Mouse (Mus musculus): Measurements from ENCODE around the gene Otulin. TPM values are rescaled to one million over a fixed set of nuclear protein-coding genes. Genes with fewer than 3 reads are reported as not detected.

The Otulin gene
- total and polyA plus RNA-seq, 2 experiments from 2014 or later = 15.9 to 25.4 TPM

GRCm38 (mm10) chr15:27536186-27536585, 94.3 kb downstream of the Otulin start:
- Histone ChIP-seq H3K4me2 (ENCODE audit: low read depth, low read length) (no peak overlapping the region), H3K9me3 (ENCODE audit: low read length) (no peaks in the 10 kb centered on the region), H3K4me1 (ENCODE audit: insufficient read depth, low read length) (0 out of 2 replicates have a peak, but pooled peaks cover 3% of the 10 kb centered on the region), H3K27me3 (ENCODE audit: insufficient read depth, low read length) (no peaks in the 10 kb centered on the region), H3K36me3 (ENCODE audit: insufficient read depth, low read length) (no peaks in the 10 kb centered on the region), H3K9ac (replicated peaks; ENCODE audit: low read length) (no peak overlapping the region), H3K27ac (no peak overlapping the region), H3K4me3 (ENCODE audit: low read length) (no peak overlapping the region)
- DNase-seq (ENCODE audit: low spot score) (no peak), ATAC-seq (no peak)
- TF ChIP-seq CTCF (IDR thresholded peaks at IDR 0.05; ENCODE audit: low read depth) = no peak
- WGBS = 81% methylated on average over 7 of the region's 7 CpGs

- H3K36me3 ChIP-seq (ENCODE audit: insufficient read depth, low read length) = no peaks in the 10 kb centered on the region
- H3K4me3 ChIP-seq (ENCODE audit: low read length) = no peak overlapping the region
- H3K27me3 ChIP-seq (ENCODE audit: insufficient read depth, low read length) = no peaks in the 10 kb centered on the region
- TF ChIP-seq CTCF (IDR thresholded peaks at IDR 0.05; ENCODE audit: low read depth) = no peak
- H3K27ac ChIP-seq = no peak overlapping the region
- DNase-seq (ENCODE audit: low spot score) (no peak), ATAC-seq (no peak)
- no peak overlapping the region for H3K4me2 ChIP-seq (ENCODE audit: low read depth, low read length)
- H3K9me3 ChIP-seq (ENCODE audit: low read length) = no peaks in the 10 kb centered on the region
- 69% methylated on average over 4 of the region's 4 CpGs for WGBS
- 0 out of 2 replicates have a peak, but pooled peaks cover 3% of the 10 kb centered on the region for H3K4me1 ChIP-seq (ENCODE audit: insufficient read depth, low read length)
- no peak overlapping the region for H3K9ac ChIP-seq (replicated peaks; ENCODE audit: low read length)
Measured at GRCm38 (mm10) chr15:27535681-27536080, 94.8 kb downstream of the Otulin start.

GRCm38 (mm10) chr15:27533036-27533435, 97.5 kb downstream of the Otulin start:
- Histone ChIP-seq H3K9me3 (ENCODE audit: low read length) (no peaks in the 10 kb centered on the region), H3K27ac (no peak overlapping the region), H3K4me2 (ENCODE audit: low read depth, low read length) (no peak overlapping the region), H3K9ac (replicated peaks; ENCODE audit: low read length) (no peak overlapping the region), H3K27me3 (ENCODE audit: insufficient read depth, low read length) (no peaks in the 10 kb centered on the region), H3K36me3 (ENCODE audit: insufficient read depth, low read length) (no peaks in the 10 kb centered on the region), H3K4me1 (ENCODE audit: insufficient read depth, low read length) (no peaks in the 10 kb centered on the region), H3K4me3 (ENCODE audit: low read length) (no peak overlapping the region)
- ATAC-seq = no peak
- DNase-seq (ENCODE audit: low spot score) = no peak
- WGBS = 67% methylated on average over 3 of the region's 3 CpGs
- TF ChIP-seq CTCF (IDR thresholded peaks at IDR 0.05; ENCODE audit: low read depth) = no peak

GRCm38 (mm10) chr15:27530023-27530422, 100.5 kb downstream of the Otulin start:
- Histone ChIP-seq H3K36me3 (ENCODE audit: insufficient read depth, low read length) (no peaks in the 10 kb centered on the region), H3K4me1 (ENCODE audit: insufficient read depth, low read length) (0 out of 2 replicates have a peak, but pooled peaks cover 6% of the 10 kb centered on the region), H3K4me3 (ENCODE audit: low read length) (no peak overlapping the region), H3K27ac (no peak overlapping the region), H3K9me3 (ENCODE audit: low read length) (no peaks in the 10 kb centered on the region), H3K9ac (replicated peaks; ENCODE audit: low read length) (no peak overlapping the region), H3K4me2 (ENCODE audit: low read depth, low read length) (no peak overlapping the region), H3K27me3 (ENCODE audit: insufficient read depth, low read length) (no peaks in the 10 kb centered on the region)
- WGBS = 54% methylated on average over 4 of the region's 4 CpGs
- ATAC-seq = no peak
- no peak for TF ChIP-seq CTCF (IDR thresholded peaks at IDR 0.05; ENCODE audit: low read depth)
- no peak for DNase-seq (ENCODE audit: low spot score)

- Histone ChIP-seq H3K9me3 (ENCODE audit: low read length) (no peaks in the 10 kb centered on the region), H3K4me3 (ENCODE audit: low read length) (no peak overlapping the region), H3K9ac (replicated peaks; ENCODE audit: low read length) (no peak overlapping the region), H3K4me1 (ENCODE audit: insufficient read depth, low read length) (0 out of 2 replicates have a peak, but pooled peaks cover 8% of the 10 kb centered on the region), H3K27ac (no peak overlapping the region), H3K27me3 (ENCODE audit: insufficient read depth, low read length) (no peaks in the 10 kb centered on the region), H3K36me3 (ENCODE audit: insufficient read depth, low read length) (no peaks in the 10 kb centered on the region), H3K4me2 (ENCODE audit: low read depth, low read length) (no peak overlapping the region)
- WGBS = 81% methylated on average over 4 of the region's 4 CpGs
- no peak for DNase-seq (ENCODE audit: low spot score)
- TF ChIP-seq CTCF (IDR thresholded peaks at IDR 0.05; ENCODE audit: low read depth) = no peak
- no peak for ATAC-seq
Measured at GRCm38 (mm10) chr15:27528896-27529295, 101.6 kb downstream of the Otulin start.

- no peak for TF ChIP-seq CTCF (IDR thresholded peaks at IDR 0.05; ENCODE audit: low read depth)
- H3K9ac ChIP-seq (replicated peaks; ENCODE audit: low read length) = no peak overlapping the region
- H3K36me3 ChIP-seq (ENCODE audit: insufficient read depth, low read length) = no peaks in the 10 kb centered on the region
- H3K9me3 ChIP-seq (ENCODE audit: low read length) = no peaks in the 10 kb centered on the region
- DNase-seq (ENCODE audit: low spot score) (no peak), ATAC-seq (peak; percentile 27; the same call in 1 of the 2 replicates)
- H3K4me3 ChIP-seq (ENCODE audit: low read length) = no peak overlapping the region
- 70% methylated on average over 12 of the region's 12 CpGs for WGBS
- 0 out of 2 replicates have a peak, but pooled peaks cover 8% of the 10 kb centered on the region for H3K4me1 ChIP-seq (ENCODE audit: insufficient read depth, low read length)
- H3K27ac ChIP-seq = no peak overlapping the region
- no peaks in the 10 kb centered on the region for H3K27me3 ChIP-seq (ENCODE audit: insufficient read depth, low read length)
- no peak overlapping the region for H3K4me2 ChIP-seq (ENCODE audit: low read depth, low read length)
Measured at GRCm38 (mm10) chr15:27525233-27526005, 105.1 kb downstream of the Otulin start.

GRCm38 (mm10) chr15:27519857-27520256, 110.6 kb downstream of the Otulin start:
- no peak overlapping the region for H3K4me3 ChIP-seq (ENCODE audit: low read length)
- TF ChIP-seq CTCF (IDR thresholded peaks at IDR 0.05; ENCODE audit: low read depth) = no peak
- H3K4me1 ChIP-seq (ENCODE audit: insufficient read depth, low read length) = no peaks in the 10 kb centered on the region
- H3K27ac ChIP-seq = no peak overlapping the region
- ATAC-seq (no peak), DNase-seq (ENCODE audit: low spot score) (no peak)
- 96% methylated on average over 7 of the region's 7 CpGs for WGBS
- no peaks in the 10 kb centered on the region for H3K36me3 ChIP-seq (ENCODE audit: insufficient read depth, low read length)
- H3K9ac ChIP-seq (replicated peaks; ENCODE audit: low read length) = no peak overlapping the region
- no peaks in the 10 kb centered on the region for H3K27me3 ChIP-seq (ENCODE audit: insufficient read depth, low read length)
- H3K9me3 ChIP-seq (ENCODE audit: low read length) = no peaks in the 10 kb centered on the region
- no peak overlapping the region for H3K4me2 ChIP-seq (ENCODE audit: low read depth, low read length)
